Mouse (Mus musculus): ENCODE results near the gene Pik3ap1. TPM values are rescaled to one million over a fixed set of nuclear protein-coding genes. Genes with fewer than 3 reads are reported as not detected.

The Pik3ap1 gene
- polyA plus RNA-seq, 1 experiment, result 25.9 TPM

- Histone ChIP-seq H3K4me3 (replicated peaks; ENCODE audit: extremely low read depth, low read depth, low read length) (no peak overlapping the region), H3K4me1 (ENCODE audit: control insufficient read depth, insufficient read depth, low read length) (no peaks in the 10 kb centered on the region; the same call in 1 of the 2 replicates)
- no peak for DNase-seq
- TF ChIP-seq CTCF (IDR thresholded peaks at IDR 0.05; ENCODE audit: insufficient read depth, low read length), result no peak
- no peak for TF ChIP-seq POLR2A (IDR thresholded peaks at IDR 0.05; ENCODE audit: borderline replicate concordance, extremely low read depth, low read depth, low read length)
- WGBS, result 74% methylated on average over 4 of the region's 4 CpGs
Observed at GRCm38 (mm10) chr19:41372322-41372721, 12.6 kb downstream of the Pik3ap1 start.

GRCm38 (mm10) chr19:41371373-41371772 lies 13.5 kb downstream of the Pik3ap1 start:
- WGBS, result 38% methylated on average over 4 of the region's 4 CpGs
- DNase-seq, result no peak
- Histone ChIP-seq H3K4me3 (replicated peaks; ENCODE audit: extremely low read depth, low read depth, low read length) (no peak overlapping the region), H3K4me1 (ENCODE audit: control insufficient read depth, insufficient read depth, low read length) (no peaks in the 10 kb centered on the region)
- no peak for TF ChIP-seq CTCF (IDR thresholded peaks at IDR 0.05; ENCODE audit: insufficient read depth, low read length)
- no peak for TF ChIP-seq POLR2A (IDR thresholded peaks at IDR 0.05; ENCODE audit: borderline replicate concordance, extremely low read depth, low read depth, low read length)

- Histone ChIP-seq H3K4me1 (ENCODE audit: control insufficient read depth, insufficient read depth, low read length) (no peaks in the 10 kb centered on the region), H3K4me3 (replicated peaks; ENCODE audit: extremely low read depth, low read depth, low read length) (no peak overlapping the region)
- WGBS, result 63% methylated on average over 11 of the region's 11 CpGs
- TF ChIP-seq POLR2A (IDR thresholded peaks at IDR 0.05; ENCODE audit: borderline replicate concordance, extremely low read depth, low read depth, low read length) (no peak), CTCF (IDR thresholded peaks at IDR 0.05; ENCODE audit: insufficient read depth, low read length) (no peak)
- DNase-seq, result no peak
Observed at GRCm38 (mm10) chr19:41369557-41370460, 15.1 kb downstream of the Pik3ap1 start.

GRCm38 (mm10) chr19:41366854-41367517 lies 17.9 kb downstream of the Pik3ap1 start:
- no peak for DNase-seq
- no peaks in the 10 kb centered on the region for H3K4me1 ChIP-seq (ENCODE audit: control insufficient read depth, insufficient read depth, low read length)

GRCm38 (mm10) chr19:41366192-41366853 lies 18.6 kb downstream of the Pik3ap1 start:
- WGBS, result 83% methylated on average over 16 of the region's 16 CpGs
- Histone ChIP-seq H3K4me1 (ENCODE audit: control insufficient read depth, insufficient read depth, low read length) (no peaks in the 10 kb centered on the region), H3K4me3 (replicated peaks; ENCODE audit: extremely low read depth, low read depth, low read length) (no peak overlapping the region)
- DNase-seq, result no peak
- no peak for TF ChIP-seq CTCF (IDR thresholded peaks at IDR 0.05; ENCODE audit: insufficient read depth, low read length)

More at GRCm38 (mm10) chr19:41366854-41367517, 17.9 kb downstream of the Pik3ap1 start:
- no peak overlapping the region for H3K4me3 ChIP-seq (replicated peaks; ENCODE audit: extremely low read depth, low read depth, low read length)
- TF ChIP-seq POLR2A (IDR thresholded peaks at IDR 0.05; ENCODE audit: borderline replicate concordance, extremely low read depth, low read depth, low read length) (no peak), CTCF (IDR thresholded peaks at IDR 0.05; ENCODE audit: insufficient read depth, low read length) (no peak)
- 55% methylated on average over 9 of the region's 9 CpGs for WGBS

- Histone ChIP-seq H3K4me1 (ENCODE audit: control insufficient read depth, insufficient read depth, low read length) (no peaks in the 10 kb centered on the region), H3K4me3 (replicated peaks; ENCODE audit: extremely low read depth, low read depth, low read length) (no peak overlapping the region)
- TF ChIP-seq CTCF (IDR thresholded peaks at IDR 0.05; ENCODE audit: insufficient read depth, low read length) (no peak), POLR2A (IDR thresholded peaks at IDR 0.05; ENCODE audit: borderline replicate concordance, extremely low read depth, low read depth, low read length) (no peak)
- WGBS, result 76% methylated on average over 5 of the region's 5 CpGs
- no peak for DNase-seq
Observed at GRCm38 (mm10) chr19:41365570-41365969, 19.3 kb downstream of the Pik3ap1 start.

GRCm38 (mm10) chr19:41364509-41364908 lies 20.4 kb downstream of the Pik3ap1 start:
- TF ChIP-seq POLR2A (IDR thresholded peaks at IDR 0.05; ENCODE audit: borderline replicate concordance, extremely low read depth, low read depth, low read length) (no peak), CTCF (IDR thresholded peaks at IDR 0.05; ENCODE audit: insufficient read depth, low read length) (no peak)
- H3K4me3 ChIP-seq (replicated peaks; ENCODE audit: extremely low read depth, low read depth, low read length), result no peak overlapping the region
- no peak for DNase-seq
- no peaks in the 10 kb centered on the region for H3K4me1 ChIP-seq (ENCODE audit: control insufficient read depth, insufficient read depth, low read length)
- 67% methylated on average over 3 of the region's 3 CpGs for WGBS

DNA sequence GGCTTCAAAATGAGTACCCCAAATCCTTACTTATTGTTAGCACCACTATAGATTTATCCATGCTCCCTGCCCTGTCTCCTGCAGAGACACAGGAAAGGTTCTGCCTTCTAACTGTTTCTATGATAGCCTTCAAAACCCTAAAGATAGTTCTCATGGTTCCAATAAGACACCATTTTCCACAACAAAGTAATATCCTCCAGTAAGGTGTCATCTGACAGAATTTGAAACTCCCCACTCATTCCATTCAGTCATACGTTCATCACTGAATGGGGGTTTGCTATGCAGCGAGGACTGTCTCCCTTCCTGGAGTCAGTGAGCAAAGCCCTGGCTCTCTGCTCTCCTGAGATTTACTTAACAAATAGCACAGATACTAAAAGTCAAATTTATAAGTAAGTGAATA lies 21.9 kb downstream of the Pik3ap1 start:
- 78% methylated on average over 2 of the region's 2 CpGs for WGBS

DNA sequence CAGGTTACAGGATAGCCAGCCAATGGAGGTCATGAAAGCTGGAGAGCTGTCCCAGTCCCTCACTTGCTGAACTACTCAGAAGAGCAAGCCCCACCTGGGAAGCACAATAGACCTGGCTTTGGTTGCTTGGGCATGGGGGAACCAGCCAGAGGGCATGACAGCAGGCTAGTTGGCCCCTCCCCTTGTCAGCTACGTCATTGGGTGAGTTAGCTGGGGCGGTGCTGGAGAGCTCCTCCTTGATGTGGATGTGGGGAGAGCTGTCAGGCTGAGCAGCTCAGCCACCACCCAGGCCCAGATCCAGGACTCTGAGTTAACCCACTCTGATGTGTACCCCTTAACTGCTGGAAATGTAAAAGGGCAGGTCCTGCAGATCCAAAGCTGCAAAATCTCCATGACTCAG lies 24.4 kb downstream of the Pik3ap1 start:
- no peak for TF ChIP-seq POLR2A (IDR thresholded peaks at IDR 0.05; ENCODE audit: borderline replicate concordance, extremely low read depth, low read depth, low read length)
- no peak for TF ChIP-seq CTCF (IDR thresholded peaks at IDR 0.05; ENCODE audit: insufficient read depth, low read length)
- DNase-seq, result no peak
- 7% methylated on average over 2 of the region's 2 CpGs for WGBS

More for the DNA sequence above, 21.9 kb downstream of the Pik3ap1 start:
- TF ChIP-seq CTCF (IDR thresholded peaks at IDR 0.05; ENCODE audit: insufficient read depth, low read length) (no peak), POLR2A (IDR thresholded peaks at IDR 0.05; ENCODE audit: borderline replicate concordance, extremely low read depth, low read depth, low read length) (no peak)
- DNase-seq, result no peak
- Histone ChIP-seq H3K4me3 (replicated peaks; ENCODE audit: extremely low read depth, low read depth, low read length) (no peak overlapping the region), H3K4me1 (ENCODE audit: control insufficient read depth, insufficient read depth, low read length) (no peaks in the 10 kb centered on the region)

More for the DNA sequence above, 24.4 kb downstream of the Pik3ap1 start:
- H3K4me3 ChIP-seq (replicated peaks; ENCODE audit: extremely low read depth, low read depth, low read length), result no peak overlapping the region
- no peaks in the 10 kb centered on the region for H3K4me1 ChIP-seq (ENCODE audit: control insufficient read depth, insufficient read depth, low read length)
